Mouse (Mus musculus) cortical plate, adult 2 months (tissue): ENCODE measurements around the gene Lsamp.

Experiments
- CTCF ChIP-seq: fragments of 200-500 bp; IDR thresholded peaks from 2 replicates; pipeline ENCODE4 v1.5.1; 2011; ENCODE audit warnings: mild to moderate bottlenecking, control low read depth, low read length; ENCODE audit not compliant: insufficient read depth; ENCODE audit errors: extremely low read depth
- POLR2A ChIP-seq: fragments of 200-500 bp; IDR thresholded peaks from 2 replicates; pipeline ENCODE4 v1.6.1; 2011; ENCODE audit warnings: mild to moderate bottlenecking, low read length, control low read depth; ENCODE audit not compliant: insufficient read depth; ENCODE audit errors: extremely low read depth

- TF ChIP-seq CTCF (peak; percentile 97), POLR2A (no peak)
These were observed 2185.4 kb downstream of the Lsamp start for GRCm38 (mm10) chr16:42169447-42170140.
